Mouse (Mus musculus) E14TG2a.4 (cell line): ENCODE results near the gene Clic1.

Experiments used
- CTCF ChIP-seq: conservative IDR thresholded peaks from 2 replicates; pipeline ENCODE4 v1.5.1; 2014; ENCODE audit warnings: low read length
- NANOG ChIP-seq: IDR thresholded peaks from 2 replicates; pipeline ENCODE4 v1.6.1; 2014; ENCODE audit warnings: borderline replicate concordance, low read length, mixed read lengths
- POU5F1 ChIP-seq: IDR thresholded peaks from 2 replicates; pipeline ENCODE4 v1.6.1; 2014; ENCODE audit warnings: low read length, borderline replicate concordance

- TF ChIP-seq CTCF (no peak), NANOG (no peak), POU5F1 (no peak)
Measured at GRCm38 (mm10) chr17:35028315-35028714, 21.5 kb upstream of the Clic1 start.
